Mouse (Mus musculus) midbrain, postnatal 0 days (tissue): ENCODE measurements around the gene Cadm3. TPM values are rescaled to one million over a fixed set of nuclear protein-coding genes. Genes with fewer than 3 reads are reported as not detected.

Experiments
- ATAC-seq: fragments of 200-750 bp; cut with Nextera tagmentation; 2 replicates; pipeline ENCODE4 v1.8.0; 2017; ENCODE audit warnings: moderate number of reproducible peaks, mild to moderate bottlenecking, moderate TSS enrichment, moderate library complexity; ENCODE audit not compliant: low FRiP score
- DNase-seq: peaks from one replicate; pipeline ENCODE4 v3.0.0-alpha.2; 2015; ENCODE audit warnings: low spot score
- H3K27ac ChIP-seq: fragments of 300-500 bp; sonication (generic); 2 replicates; pipeline ENCODE4 v1.5.1; 2014; ENCODE audit warnings: low read depth, mild to moderate bottlenecking, low read length, mixed read lengths
- H3K27me3 ChIP-seq: fragments of 300-500 bp; sonication (generic); 2 replicates; pipeline ENCODE4 v1.6.1; 2014; ENCODE audit warnings: low read length, control low read depth, mixed read lengths; ENCODE audit not compliant: insufficient read depth
- H3K36me3 ChIP-seq: fragments of 300-500 bp; sonication (generic); 2 replicates; pipeline ENCODE4 v1.6.1; 2014; ENCODE audit warnings: low read length, control low read depth, mixed read lengths; ENCODE audit not compliant: insufficient read depth
- H3K4me1 ChIP-seq: fragments of 300-500 bp; sonication (generic); 2 replicates; pipeline ENCODE4 v1.6.1; 2014; ENCODE audit warnings: mild to moderate bottlenecking, control low read depth, antibody characterized with exemption, low read length, mixed read lengths; ENCODE audit not compliant: insufficient read depth
- H3K4me2 ChIP-seq: fragments of 300-500 bp; sonication (generic); 2 replicates; pipeline ENCODE4 v1.6.1; 2014; ENCODE audit warnings: low read depth, mild to moderate bottlenecking, low read length, mixed read lengths; ENCODE audit not compliant: poor library complexity, severe bottlenecking
- H3K4me3 ChIP-seq: fragments of 300-500 bp; sonication (generic); 2 replicates; pipeline ENCODE4 v1.5.1; 2014; ENCODE audit warnings: low read depth, mild to moderate bottlenecking, low read length, moderate library complexity
- H3K9ac ChIP-seq: fragments of 300-500 bp; sonication (generic); replicated peaks from 2 replicates; pipeline ENCODE4 v1.6.1; 2014; ENCODE audit warnings: mild to moderate bottlenecking, low read length, moderate library complexity, mixed read lengths; ENCODE audit not compliant: poor library complexity, severe bottlenecking
- H3K9me3 ChIP-seq: fragments of 300-500 bp; sonication (generic); 2 replicates; pipeline ENCODE4 v1.6.1; 2016; ENCODE audit warnings: low read length, control low read depth
- CTCF ChIP-seq: IDR thresholded peaks from 2 replicates; pipeline ENCODE4 v1.5.1; 2016; ENCODE audit warnings: antibody characterized with exemption, mild to moderate bottlenecking
- WGBS: fragments of 180-500 bp; shearing (Covaris S2); extraction: QIAGEN DNeasy Blood & Tissue Kit; methylation state at CpG from one replicate; pipeline ENCODE4 v1.1.7; 2014; 5-methylcytosine and 5-hydroxymethylcytosine counted together
- polyA plus RNA-seq: library from polyadenylated mRNA; unstranded; fragments of >200 nt; fragmentation: Nextera tagmentation; extraction: Ambion mirVana; gene quantifications from 2 replicates; pipeline ENCODE4 v1.2.1, GENCODE M21; 2015
- total RNA-seq: library from RNA; depleted of rRNA; stranded (reverse); fragments of >200 nt; gene quantifications from 2 replicates; pipeline ENCODE4 v1.2.3, GENCODE M21; 2014

Gene Cadm3
- total and polyA plus RNA-seq, 2 experiments from 2014 or later = 60.8 to 554 TPM

- Histone ChIP-seq H3K4me3 (no peak overlapping the region), H3K36me3 (no peaks in the 10 kb centered on the region), H3K9me3 (no peaks in the 10 kb centered on the region), H3K27me3 (no peaks in the 10 kb centered on the region), H3K4me1 (no peaks in the 10 kb centered on the region), H3K27ac (no peak overlapping the region), H3K9ac (no peak overlapping the region), H3K4me2 (no peak overlapping the region)
- TF ChIP-seq CTCF = no peak
- ATAC-seq (no peak), DNase-seq (no peak)
- WGBS = 87% methylated on average over 6 of the region's 6 CpGs
Observed at GRCm38 (mm10) chr1:173391754-173392153, 24.3 kb upstream of the Cadm3 start.

- no peaks in the 10 kb centered on the region for H3K27me3 ChIP-seq
- H3K27ac ChIP-seq = peak overlapping the region; percentile 90
- H3K36me3 ChIP-seq = no peaks in the 10 kb centered on the region
- no peaks in the 10 kb centered on the region for H3K4me1 ChIP-seq
- DNase-seq (peak; percentile 94), ATAC-seq (peak; percentile 96)
- H3K9ac ChIP-seq = peak overlapping the region; percentile 57
- H3K4me3 ChIP-seq = peak overlapping the region; percentile 44
- TF ChIP-seq CTCF = peak; percentile 55
- WGBS = under 1% methylated on average over 13 of the region's 13 CpGs
- no peaks in the 10 kb centered on the region for H3K9me3 ChIP-seq
- H3K4me2 ChIP-seq = peak overlapping the region; percentile 45
Observed at GRCm38 (mm10) chr1:173389901-173390401, 22.5 kb upstream of the Cadm3 start.

DNA sequence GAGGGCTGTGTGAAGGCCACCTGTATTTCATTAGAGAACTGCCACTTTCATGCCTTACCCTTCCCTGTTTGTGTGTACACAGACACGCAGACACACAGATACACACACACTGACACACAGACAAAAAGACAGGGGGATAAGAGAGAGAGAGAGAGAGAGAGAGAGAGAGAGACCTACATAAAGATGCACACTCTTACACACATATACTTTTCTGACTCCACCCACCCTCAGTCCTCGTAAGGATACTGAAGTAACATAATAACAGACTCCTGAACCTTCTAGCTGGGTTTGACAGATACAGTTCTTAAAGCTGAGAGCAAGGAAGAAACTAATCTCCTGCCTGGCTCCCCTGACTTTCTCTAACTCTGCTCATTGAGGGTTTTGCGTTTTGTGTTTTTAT lies 21.9 kb upstream of the Cadm3 start:
- Histone ChIP-seq H3K36me3 (no peaks in the 10 kb centered on the region), H3K4me1 (no peaks in the 10 kb centered on the region), H3K27ac (peak overlapping the region; percentile 90), H3K27me3 (no peaks in the 10 kb centered on the region), H3K4me2 (peak overlapping the region; percentile 45), H3K9ac (peak overlapping the region; percentile 57), H3K4me3 (peak overlapping the region; percentile 44), H3K9me3 (no peaks in the 10 kb centered on the region)
- 4% methylated on average over 3 of the region's 3 CpGs for WGBS
- DNase-seq (no peak), ATAC-seq (peak; percentile 62; the same call in 1 of the 2 replicates)
- no peak for TF ChIP-seq CTCF

DNA sequence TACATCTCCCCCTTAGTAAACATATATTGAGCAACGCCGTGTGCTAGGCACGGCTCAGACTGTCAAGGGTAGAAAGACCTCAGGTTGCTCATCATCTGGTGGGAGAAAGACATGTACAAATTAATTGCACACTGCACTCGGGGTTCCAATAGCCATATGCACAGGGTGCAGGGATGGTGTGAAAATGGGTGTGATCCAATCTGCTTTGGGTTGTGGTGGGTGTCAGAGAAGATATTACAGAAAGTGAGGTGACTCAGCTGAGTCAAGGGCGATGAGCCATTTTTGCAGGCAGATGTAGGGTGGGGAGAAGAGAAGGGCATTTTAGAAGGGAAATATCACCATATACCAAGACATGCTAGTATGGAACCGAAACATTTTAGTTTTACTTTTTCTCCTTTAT lies 13.9 kb upstream of the Cadm3 start:
- ATAC-seq = no peak
- DNase-seq = no peak
- WGBS = 96% methylated on average over 6 of the region's 6 CpGs

DNA sequence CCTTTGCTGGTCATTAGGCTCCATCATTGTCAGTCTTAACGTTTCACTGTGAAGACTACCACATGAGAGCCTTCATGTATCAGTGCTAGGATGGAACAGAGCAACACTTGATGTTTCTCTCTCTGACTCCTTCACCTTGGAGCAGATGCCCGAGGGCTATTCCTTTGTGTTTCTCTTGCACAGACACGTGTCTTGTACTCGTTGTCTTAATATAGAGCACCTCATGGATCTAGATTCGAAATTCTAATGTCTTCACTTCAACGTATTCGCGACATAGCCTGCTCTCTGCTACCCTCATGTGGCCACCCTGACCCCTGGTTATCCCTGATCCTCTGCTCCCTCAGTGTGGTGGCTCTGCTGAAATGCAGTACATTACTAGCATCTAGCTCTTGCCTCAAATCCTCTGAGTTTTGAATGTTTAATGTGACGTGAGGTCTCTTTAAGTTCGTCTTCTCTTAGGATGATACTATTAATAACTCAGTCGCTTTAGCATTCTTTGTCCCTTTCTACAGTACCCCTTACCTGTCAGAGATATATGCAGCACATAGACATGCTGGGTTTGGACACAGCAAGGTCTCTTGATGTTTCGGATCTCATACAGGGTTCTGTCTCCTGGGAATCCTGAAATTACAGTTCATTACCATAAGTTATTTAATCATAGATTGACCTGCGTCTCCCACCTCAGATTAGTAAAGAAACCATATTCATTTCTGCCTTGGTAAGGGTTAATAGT lies 10.1 kb upstream of the Cadm3 start:
- WGBS = 26% methylated on average over 13 of the region's 13 CpGs
- no peaks in the 10 kb centered on the region for H3K27me3 ChIP-seq
- H3K4me3 ChIP-seq = no peak overlapping the region
- no peak overlapping the region for H3K9ac ChIP-seq
- H3K4me2 ChIP-seq = peak overlapping the region; percentile 15; the same call in 1 of the 2 replicates
- peak; percentile 88 for ATAC-seq
- no peaks in the 10 kb centered on the region for H3K4me1 ChIP-seq
- TF ChIP-seq CTCF = peak; percentile 100
- no peaks in the 10 kb centered on the region for H3K36me3 ChIP-seq
- peak; percentile 86 for DNase-seq
- no peaks in the 10 kb centered on the region for H3K9me3 ChIP-seq
- no peak overlapping the region for H3K27ac ChIP-seq

More for the DNA sequence above, 13.9 kb upstream of the Cadm3 start:
- Histone ChIP-seq H3K4me1 (no peaks in the 10 kb centered on the region), H3K27ac (no peak overlapping the region), H3K9me3 (no peaks in the 10 kb centered on the region), H3K4me2 (no peak overlapping the region), H3K9ac (no peak overlapping the region), H3K4me3 (no peak overlapping the region), H3K36me3 (no peaks in the 10 kb centered on the region), H3K27me3 (no peaks in the 10 kb centered on the region)
- no peak for TF ChIP-seq CTCF

- ATAC-seq = no peak
- H3K4me3 ChIP-seq = no peak overlapping the region
- no peak overlapping the region for H3K4me2 ChIP-seq
- TF ChIP-seq CTCF = no peak
- no peaks in the 10 kb centered on the region for H3K9me3 ChIP-seq
- no peak overlapping the region for H3K27ac ChIP-seq
- no peak overlapping the region for H3K9ac ChIP-seq
- H3K4me1 ChIP-seq = no peaks in the 10 kb centered on the region
- no peak for DNase-seq
- no peaks in the 10 kb centered on the region for H3K36me3 ChIP-seq
- WGBS = 88% methylated on average over 7 of the region's 7 CpGs
- no peaks in the 10 kb centered on the region for H3K27me3 ChIP-seq
Observed at GRCm38 (mm10) chr1:173374020-173374419, 6.5 kb upstream of the Cadm3 start.
